Mouse (Mus musculus) v-Abl transformed pro-B cells (cell line): ENCODE data around the gene Hdhd3.

Experiments used
- in situ Hi-C, 2 experiments: fragments of 400-800 bp; cut with MboI; formaldehyde crosslinking; loops; one replicate each; pipeline ENCODE4 v1.15.1; 2025; ENCODE audit not compliant: unreplicated experiment in 2 of 2

Gene Hdhd3

GRCm38 (mm10) chr4:62503374-62503970 is at the start of gene Hdhd3:
Gene Hdhd3 (minus strand): TSS chr4:62503467.
- in situ Hi-C loops: loop anchor here in 1 of 2 experiments (25.0 kb wide), 1 partner anchor 166 kb away; no protein-coding TSS in a partner anchor

DNA sequence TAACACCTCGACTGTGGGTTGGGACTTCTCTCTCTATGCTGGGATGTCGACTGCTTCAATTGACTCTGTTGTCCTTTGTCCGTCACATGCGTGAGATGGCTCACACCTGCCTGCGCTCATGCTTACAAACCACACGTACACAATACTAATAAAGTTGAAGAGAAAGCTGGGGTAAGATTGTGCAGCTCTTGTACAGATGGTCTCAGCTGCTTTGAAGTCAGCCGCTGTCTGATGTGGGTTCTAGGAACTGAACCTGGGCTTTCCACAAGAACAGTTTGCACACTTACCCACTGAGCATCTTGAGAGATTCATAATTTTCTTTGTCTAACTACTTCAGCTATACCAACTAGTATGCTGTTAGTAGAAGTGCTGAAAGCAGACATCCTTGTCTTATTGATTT is 48.7 kb upstream of the Hdhd3 start:
- in situ Hi-C loops: loop anchor here (10.0 to 25.0 kb wide), 3 partner anchors 560 to 760 kb away; no protein-coding TSS in a partner anchor

DNA sequence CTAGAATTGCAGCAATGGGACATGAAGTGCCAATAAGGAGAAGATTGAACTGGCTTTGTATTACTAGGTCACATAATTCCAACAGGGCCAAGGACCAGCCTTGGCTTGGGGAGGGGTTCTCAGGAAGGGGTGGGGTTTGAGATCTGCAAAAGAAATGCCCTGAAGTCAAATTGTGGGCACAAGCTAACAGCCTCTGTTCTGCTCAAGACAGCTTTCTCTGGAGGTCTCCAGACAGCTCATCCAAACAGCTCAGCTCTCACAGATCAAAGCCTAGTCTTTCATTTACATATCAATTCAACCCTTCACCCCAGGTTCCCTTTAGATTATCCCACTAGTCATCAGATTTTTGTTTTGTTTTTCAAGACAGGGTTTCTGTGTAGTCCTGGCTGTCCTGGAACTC is 41.5 kb upstream of the Hdhd3 start:
- in situ Hi-C loops: no loop called here

- in situ Hi-C loops: no loop called here
These were observed 40.5 kb upstream of the Hdhd3 start for GRCm38 (mm10) chr4:62543782-62544181.

DNA sequence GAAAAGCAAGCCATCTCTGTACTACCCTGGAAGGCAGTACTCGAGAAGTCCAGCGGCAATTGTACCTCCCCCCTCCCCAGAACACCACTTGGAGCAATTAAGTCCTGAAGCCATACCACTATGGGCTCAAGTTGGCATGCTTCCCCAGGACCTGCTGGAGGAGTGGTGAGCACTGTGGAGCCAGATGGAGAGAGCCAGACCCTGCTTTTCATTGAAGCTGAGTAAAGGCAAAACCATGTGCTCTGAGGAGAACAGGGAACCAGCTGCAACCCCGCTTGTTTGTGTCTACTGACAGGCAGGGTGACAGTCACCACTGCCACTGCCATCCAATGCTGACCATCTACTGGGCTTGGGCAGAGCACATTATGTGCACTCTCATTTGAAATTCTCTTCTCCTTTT is 38.5 kb upstream of the Hdhd3 start:
- in situ Hi-C loops: no loop called here

DNA sequence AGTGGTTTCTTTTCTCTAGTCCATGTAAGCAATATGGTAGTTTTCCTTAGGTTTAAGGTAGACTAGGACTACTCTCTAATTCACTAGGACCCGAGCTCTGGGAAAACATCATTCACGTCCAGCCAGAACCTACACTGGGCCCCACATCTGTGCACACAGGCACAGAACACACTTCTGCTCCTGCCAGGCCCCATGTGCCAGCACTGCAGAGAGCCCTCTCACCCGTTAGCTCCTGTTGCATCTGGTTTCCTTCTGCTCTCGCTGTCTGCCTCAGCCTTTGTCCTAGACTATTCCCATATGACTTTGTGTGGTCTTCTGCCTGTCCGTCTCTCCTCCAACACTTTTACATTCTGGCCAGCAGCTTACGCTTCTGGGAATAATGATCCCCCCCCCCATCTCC is 30.5 kb upstream of the Hdhd3 start:
- in situ Hi-C loops: no loop called here

- in situ Hi-C loops: no loop called here
These were observed 24.4 kb upstream of the Hdhd3 start for GRCm38 (mm10) chr4:62527655-62528054.

- in situ Hi-C loops: no loop called here
These were observed 23.0 kb upstream of the Hdhd3 start for GRCm38 (mm10) chr4:62526256-62526655.

DNA sequence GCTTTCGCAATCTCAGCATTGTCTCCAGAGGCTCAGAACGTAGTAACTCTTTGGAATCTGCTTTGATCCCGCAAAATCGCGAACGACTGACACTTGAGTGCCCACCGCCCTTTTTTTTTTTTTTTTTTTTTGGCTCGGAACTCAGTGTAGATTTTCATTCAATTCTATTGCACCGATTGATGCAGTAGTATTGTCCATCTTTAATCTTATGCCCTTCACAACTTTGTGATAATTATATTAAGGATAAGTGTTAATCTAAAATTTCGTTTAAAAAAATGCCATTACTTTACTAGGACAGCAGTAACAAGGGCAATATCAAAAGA is 22.2 kb upstream of the Hdhd3 start:
- in situ Hi-C loops: no loop called here

DNA sequence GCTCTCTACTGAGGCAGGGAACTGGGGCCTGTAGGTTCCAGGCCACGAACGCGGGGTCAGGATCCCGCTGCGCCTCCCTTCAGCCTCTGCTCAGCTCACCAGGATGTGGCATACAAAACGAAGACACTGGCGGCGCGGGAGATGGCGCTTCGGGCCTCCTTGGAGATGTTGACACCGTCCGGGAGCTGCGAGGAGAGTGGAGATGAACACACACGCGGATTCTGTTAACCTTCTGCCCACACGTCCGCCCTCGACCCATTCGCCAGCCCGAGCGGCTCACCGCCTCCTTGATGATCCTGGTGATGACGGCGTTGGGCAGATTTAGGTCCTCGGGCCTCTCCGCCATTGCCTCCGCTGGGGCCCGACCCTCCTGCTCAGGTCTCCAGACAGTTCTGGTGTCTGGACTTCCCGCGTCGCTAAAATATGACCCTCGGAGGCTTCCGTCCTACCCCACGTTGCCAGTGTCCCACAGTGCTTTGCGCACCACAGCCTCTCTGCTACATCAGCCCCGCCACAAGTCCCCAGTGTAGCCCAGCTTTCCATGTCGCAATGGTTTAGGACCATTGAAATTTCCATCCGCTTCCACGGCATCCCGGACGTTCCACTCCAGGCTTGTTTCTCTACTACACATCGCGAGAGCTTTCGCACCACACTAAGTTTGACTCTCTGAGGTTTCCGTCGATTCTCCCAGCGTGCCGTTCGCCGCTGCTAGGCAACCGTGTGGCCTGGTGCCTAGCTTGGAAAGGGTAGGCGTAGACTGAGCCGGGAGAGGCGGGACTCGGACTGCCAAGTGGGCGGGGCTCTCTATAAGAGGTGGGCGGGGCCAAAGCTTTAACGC is 21.6 kb upstream of the Hdhd3 start, which contains the start of the genes Pole3 and 4933430I17Rik:
Gene Pole3 (minus strand): TSS at position 418 of the 838 bp plus-strand sequence.
Gene 4933430I17Rik (plus strand): TSS at position 719 of the 838 bp plus-strand sequence.
- in situ Hi-C loops: loop anchor here in 1 of 2 experiments (25.0 kb wide), 1 partner anchor 188 kb away; no protein-coding TSS in a partner anchor

- in situ Hi-C loops: loop anchor here in 1 of 2 experiments (25.0 kb wide), 1 partner anchor 184 kb away; no protein-coding TSS in a partner anchor
These were observed 17.7 kb upstream of the Hdhd3 start for GRCm38 (mm10) chr4:62520892-62521400.

- in situ Hi-C loops: loop anchor here (5.0 to 25.0 kb wide), 2 partner anchors 103 to 183 kb away; no protein-coding TSS in a partner anchor
These were observed 16.6 kb upstream of the Hdhd3 start, which contains the start of gene Alad for GRCm38 (mm10) chr4:62519849-62520233. Gene Alad (minus strand): TSS chr4:62519918.

GRCm38 (mm10) chr4:62519122-62519848 is 16.0 kb upstream of the Hdhd3 start:
- in situ Hi-C loops: loop anchor here (5.0 to 25.0 kb wide), 2 partner anchors 102 to 182 kb away; no protein-coding TSS in a partner anchor

GRCm38 (mm10) chr4:62518416-62519121 is 15.3 kb upstream of the Hdhd3 start:
- in situ Hi-C loops: loop anchor here (5.0 to 25.0 kb wide), 2 partner anchors 101 to 181 kb away; no protein-coding TSS in a partner anchor

DNA sequence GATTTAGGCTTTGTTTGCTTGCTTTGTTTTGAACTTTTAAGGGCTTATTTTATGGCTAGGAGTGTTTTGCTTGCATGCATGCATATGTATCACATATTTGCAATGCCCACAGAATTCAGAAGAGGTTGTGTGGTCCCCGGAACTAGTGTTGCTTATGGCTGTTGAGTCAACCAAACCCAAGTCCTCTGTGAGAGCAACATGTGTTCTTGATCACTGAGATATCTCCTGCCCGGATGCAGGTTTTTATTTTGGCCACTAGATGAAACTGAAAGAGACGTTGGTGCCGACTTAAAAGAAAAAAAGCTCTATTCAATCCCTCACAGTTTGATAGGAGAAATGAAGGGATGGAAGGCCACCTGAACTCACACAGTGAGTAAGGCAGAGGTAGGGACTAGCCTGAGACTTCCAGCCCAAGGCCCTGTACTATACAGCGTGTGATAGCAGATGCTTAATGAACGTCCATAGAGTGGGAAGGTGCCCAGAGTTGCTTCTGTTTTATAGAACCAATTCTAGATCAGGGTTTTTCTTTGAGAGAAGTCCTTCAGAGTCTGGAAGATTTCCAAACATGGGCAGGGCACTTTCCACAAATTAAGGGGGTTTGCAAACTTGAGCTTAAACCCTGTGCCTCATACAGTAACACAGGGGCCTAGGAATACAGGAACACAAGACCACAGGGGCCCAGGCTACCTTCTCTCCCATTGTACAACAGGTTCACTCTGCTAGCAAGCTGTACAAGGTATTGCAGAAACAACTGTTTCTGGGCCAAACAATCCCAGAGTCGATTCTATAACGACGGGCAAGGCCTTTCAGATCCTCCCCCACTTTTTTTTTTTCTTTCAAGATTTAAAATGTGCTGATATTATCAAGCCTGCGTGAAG is 14.5 kb upstream of the Hdhd3 start:
- in situ Hi-C loops: loop anchor here (5.0 to 25.0 kb wide), 2 partner anchors 100 to 180 kb away; no protein-coding TSS in a partner anchor

DNA sequence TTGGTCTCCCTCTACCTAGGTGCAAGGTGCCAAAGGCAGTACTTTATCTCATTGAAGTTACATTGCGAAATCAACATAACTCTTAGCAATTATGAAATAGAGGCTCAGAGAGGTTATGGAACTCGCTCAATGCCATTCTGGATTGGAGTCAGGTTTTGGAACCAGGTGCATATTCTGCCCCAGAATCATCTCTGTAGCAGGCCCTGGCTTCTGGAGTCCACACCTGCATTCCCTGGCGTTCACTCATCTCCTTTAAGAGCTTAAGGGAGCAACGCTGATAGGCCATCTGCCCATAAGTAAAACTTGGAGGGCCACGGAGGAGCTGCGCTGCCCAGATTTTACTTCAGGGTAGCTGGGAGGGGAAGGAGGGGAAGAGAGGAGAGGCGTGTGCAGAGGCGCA is 13.8 kb upstream of the Hdhd3 start:
- in situ Hi-C loops: loop anchor here (5.0 to 25.0 kb wide), 2 partner anchors 100 to 180 kb away; no protein-coding TSS in a partner anchor

DNA sequence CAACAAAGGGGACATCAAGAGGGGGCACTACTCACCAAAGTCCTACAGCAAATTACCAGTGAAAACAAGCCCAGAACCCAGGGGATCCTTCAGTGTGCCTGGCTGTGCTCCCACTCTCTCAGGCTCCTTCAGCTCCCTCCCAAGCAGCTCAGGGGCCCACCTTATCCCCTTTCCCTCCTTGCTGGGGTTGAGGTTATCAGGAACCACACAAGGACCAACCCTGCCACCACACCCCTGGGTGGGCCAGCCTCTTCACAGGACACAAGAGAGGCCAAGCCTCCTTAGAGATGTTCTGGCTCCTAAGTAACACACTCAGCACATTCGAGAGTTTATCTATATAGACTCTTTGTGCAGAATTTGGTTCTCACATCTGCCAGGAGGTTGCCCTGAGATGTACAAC is 13.3 kb upstream of the Hdhd3 start:
- in situ Hi-C loops: loop anchor here (5.0 to 25.0 kb wide), 2 partner anchors 99 to 179 kb away; no protein-coding TSS in a partner anchor

DNA sequence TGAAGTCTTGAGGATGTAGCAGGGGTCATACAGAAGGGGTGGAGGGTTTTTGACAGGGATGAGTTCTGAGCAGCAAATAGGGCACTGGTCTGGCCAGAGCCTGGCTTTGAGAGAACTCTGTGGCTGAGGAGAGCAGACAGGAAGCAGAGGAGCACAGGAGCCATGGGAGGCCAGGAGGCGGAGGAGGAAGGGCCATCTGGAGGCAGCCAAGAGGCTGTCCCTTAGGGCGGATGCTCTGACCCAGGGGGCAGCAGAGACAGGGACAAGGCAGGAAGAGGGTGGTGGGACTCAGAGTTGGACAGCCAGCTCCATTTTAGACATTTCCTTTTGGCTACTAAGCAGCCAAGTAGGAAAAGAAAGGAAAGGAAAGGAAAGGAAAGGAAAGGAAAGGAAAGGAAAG is 12.8 kb upstream of the Hdhd3 start:
- in situ Hi-C loops: loop anchor here (5.0 to 25.0 kb wide), 2 partner anchors 99 to 179 kb away; no protein-coding TSS in a partner anchor
